Mouse (Mus musculus) C3H10T1/2 (cell line): Measurements from ENCODE around the gene E130116L18Rik. TPM values are rescaled to one million over a fixed set of nuclear protein-coding genes. Genes with fewer than 3 reads are reported as not detected.

Experiments
- polyA plus RNA-seq, 2 experiments: library from polyadenylated mRNA; unstranded; fragments of >200 nt; fragmentation: generic; extraction: Trizol; gene quantifications; one replicate each; pipeline ENCODE4 v1.2.1; 2012; ENCODE audit warnings: missing spikeins in 2 of 2

The E130116L18Rik gene
- polyA plus RNA-seq, result not detected

GRCm38 (mm10) chr5:25222752-25223702 is at the start of gene E130116L18Rik:
E130116L18Rik (minus strand) TSS chr5:25223153.

GRCm38 (mm10) chr5:25221604-25222003 is 1.3 kb downstream of the E130116L18Rik start, which contains the start of gene Galnt11:
Galnt11 (plus strand) TSS chr5:25221904.

GRCm38 (mm10) chr5:25181004-25181531 is 41.9 kb downstream of the E130116L18Rik start, which contains the start of gene Galntl5:
Galntl5 (plus strand) TSS chr5:25181460.

Other genes with a start within 250 kb of the E130116L18Rik start
- gene Prkag2, start 122.5 kb downstream of the E130116L18Rik start, polyA plus RNA-seq, result 1 to 10 TPM; 2.2 to 7.3 TPM
- gene Galntl5, start 41.7 kb downstream of the E130116L18Rik start, polyA plus RNA-seq, result not detected
- 10 to 100 TPM in 1 of 2 experiments, 1 to 10 TPM in 1; 1.1 to 14.7 TPM for gene Galnt11, start 1.2 kb downstream of the E130116L18Rik start, polyA plus RNA-seq